Mouse (Mus musculus) erythroblast, embryonic 14.5 days (primary cell): ENCODE measurements around the gene Resp18.
A peak's percentile ranks its signal among the peaks of the same experiment; 100 is the strongest.

ENCODE experiments used
- GATA1 ChIP-seq: IDR thresholded peaks from 2 replicates; pipeline ENCODE4 v1.6.1; 2012; ENCODE audit warnings: low read length, inconsistent platforms, mixed read lengths
- TAL1 ChIP-seq: IDR thresholded peaks from 3 replicates; pipeline ENCODE4 v1.6.1; 2012; ENCODE audit warnings: low read length, inconsistent platforms, mixed read lengths

DNA sequence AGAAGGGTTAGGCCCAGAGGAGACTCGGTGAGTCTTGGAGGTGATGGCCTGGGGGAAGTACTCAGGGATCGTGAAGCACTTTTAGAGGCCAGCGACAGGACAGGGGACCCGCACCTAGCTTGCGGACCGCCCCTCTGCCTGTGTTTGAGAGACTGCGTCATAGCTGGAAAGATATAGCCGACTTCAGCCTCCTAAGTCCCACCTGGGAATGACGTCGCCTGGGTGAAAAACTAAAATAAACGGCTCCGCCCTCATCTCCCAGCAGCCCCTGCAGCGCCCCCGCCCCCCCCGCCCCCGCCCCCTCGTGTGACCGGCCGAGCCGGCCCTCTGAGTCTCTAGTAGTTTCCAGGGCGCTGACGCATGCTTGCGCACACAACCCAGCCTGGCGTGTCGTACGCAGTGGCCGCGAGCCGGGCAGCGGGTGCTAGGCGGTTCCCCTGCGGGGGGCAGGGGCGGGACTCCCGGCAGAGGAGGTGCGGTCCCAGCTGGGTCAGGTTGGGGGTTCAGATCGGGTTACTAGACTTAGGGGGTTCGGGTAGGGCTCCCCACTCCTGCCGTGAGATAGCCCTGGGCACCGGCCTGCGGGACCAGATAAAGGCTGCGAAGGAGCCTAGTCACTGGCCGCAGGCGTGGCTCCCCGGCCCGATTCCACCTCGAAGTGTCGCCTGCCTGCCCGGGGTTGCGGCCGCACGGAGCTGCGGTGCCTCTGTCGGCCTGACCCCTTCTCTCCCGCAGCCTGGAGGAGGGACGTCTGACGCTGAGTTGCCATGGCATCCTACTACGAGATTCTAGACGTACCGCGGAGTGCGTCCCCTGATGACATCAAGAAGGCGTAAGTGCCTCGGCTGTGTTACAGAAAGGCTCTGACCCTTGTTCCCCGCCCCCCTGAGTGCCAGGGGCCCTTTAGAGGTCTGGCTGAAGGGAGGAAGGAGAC lies 41.8 kb downstream of the Resp18 start, which contains the start of gene Dnajb2:
- peak; percentile 95 for TF ChIP-seq GATA1
- TF ChIP-seq TAL1 = peak; percentile 92
